Mouse (Mus musculus) heart, postnatal 0 days (tissue): ENCODE measurements at regions not wholly inside any gene's neighbourhood (a gene's known extent, or its start where the extent isn't known, plus 50 kb on each side); places are given as distances from the start of the nearest gene placed in this dataset.

Experiments
- CTCF ChIP-seq: IDR thresholded peaks from 2 replicates; pipeline ENCODE4 v1.5.1; 2016; ENCODE audit warnings: antibody characterized with exemption, control low read depth, low read depth
- EP300 ChIP-seq: IDR thresholded peaks from 2 replicates; pipeline ENCODE4 v1.6.1; 2016; ENCODE audit warnings: antibody characterized with exemption, low read depth

DNA sequence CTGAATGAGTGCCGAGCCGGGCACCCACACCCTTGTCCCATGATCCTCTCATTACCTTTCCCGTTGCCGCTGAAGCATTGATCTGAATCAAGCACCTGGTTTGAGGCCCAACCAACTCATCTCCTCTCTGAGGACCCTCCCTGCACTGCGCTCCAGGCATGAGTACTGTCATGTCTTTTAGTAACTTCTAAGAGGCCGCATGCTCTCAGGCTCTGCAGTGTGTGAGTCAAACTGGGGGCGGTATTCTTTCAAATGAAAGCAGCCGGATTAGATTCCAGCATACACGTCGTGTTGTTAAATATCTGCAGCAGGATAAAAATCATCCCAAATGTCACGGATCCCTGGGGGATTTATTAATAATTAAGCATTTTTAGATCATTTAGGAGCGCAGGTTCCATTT, 79.4 kb upstream of the Maml3 start:
- no peak for TF ChIP-seq CTCF
- no peak for TF ChIP-seq EP300
